Mouse (Mus musculus) midbrain, embryonic 16.5 days (tissue): ENCODE results near the gene Prps1. TPM values are rescaled to one million over a fixed set of nuclear protein-coding genes. Genes with fewer than 3 reads are reported as not detected.
A peak's percentile ranks its signal among the peaks of the same experiment; 100 is the strongest.

Experiments used
- ATAC-seq: fragments of 200-750 bp; cut with Nextera tagmentation; 2 replicates; pipeline ENCODE4 v1.8.0; 2017; ENCODE audit warnings: moderate TSS enrichment
- H3K27ac ChIP-seq: fragments of 300-500 bp; sonication (generic); 2 replicates; pipeline ENCODE4 v1.5.1; 2014; ENCODE audit warnings: mild to moderate bottlenecking, low read length, mixed read lengths
- H3K27me3 ChIP-seq: fragments of 300-500 bp; sonication (generic); 2 replicates; pipeline ENCODE4 v1.6.1; 2014; ENCODE audit warnings: low read depth, low read length, mixed read lengths; ENCODE audit not compliant: control insufficient read depth, insufficient read depth
- H3K36me3 ChIP-seq: fragments of 300-500 bp; sonication (generic); 2 replicates; pipeline ENCODE4 v1.6.1; 2014; ENCODE audit warnings: mild to moderate bottlenecking, low read length, moderate library complexity, mixed read lengths; ENCODE audit not compliant: control insufficient read depth, insufficient read depth
- H3K4me1 ChIP-seq: fragments of 300-500 bp; sonication (generic); 2 replicates; pipeline ENCODE4 v1.6.1; 2014; ENCODE audit warnings: mild to moderate bottlenecking, low read length, mixed read lengths; ENCODE audit not compliant: control insufficient read depth, insufficient read depth
- H3K4me2 ChIP-seq: fragments of 300-500 bp; sonication (generic); 2 replicates; pipeline ENCODE4 v1.6.1; 2014; ENCODE audit warnings: mild to moderate bottlenecking, low read length, mixed read lengths
- H3K4me3 ChIP-seq: fragments of 300-500 bp; sonication (generic); 2 replicates; pipeline ENCODE4 v1.5.1; 2014; ENCODE audit warnings: low read depth, mild to moderate bottlenecking, low read length, moderate library complexity, mixed read lengths
- H3K9ac ChIP-seq: fragments of 300-500 bp; sonication (generic); 2 replicates; pipeline ENCODE4 v1.6.1; 2014; ENCODE audit warnings: low read depth, low read length, mixed read lengths
- H3K9me3 ChIP-seq: fragments of 300-500 bp; sonication (generic); replicated peaks from 2 replicates; pipeline ENCODE4 v1.6.1; 2014; ENCODE audit warnings: mild to moderate bottlenecking, low read length, mixed read lengths; ENCODE audit not compliant: control insufficient read depth, poor library complexity, severe bottlenecking
- WGBS: fragments of 180-500 bp; shearing (Covaris S2); extraction: QIAGEN DNeasy Blood & Tissue Kit; methylation state at CpG from one replicate; pipeline ENCODE4 v1.1.7; 2014; 5-methylcytosine and 5-hydroxymethylcytosine counted together
- polyA plus RNA-seq: library from polyadenylated mRNA; unstranded; fragments of >200 nt; fragmentation: Nextera tagmentation; extraction: Ambion mirVana; gene quantifications from 2 replicates; pipeline ENCODE4 v1.2.1, GENCODE M21; 2015

Prps1 gene
- polyA plus RNA-seq, 1 experiment from 2014 or later: 94.6 TPM

- WGBS: 69% methylated on average over 13 of the region's 13 CpGs
- H3K4me3 ChIP-seq: no peak overlapping the region
- no peaks in the 10 kb centered on the region for H3K36me3 ChIP-seq
- H3K27me3 ChIP-seq: no peaks in the 10 kb centered on the region; the same call in 1 of the 2 replicates
- H3K27ac ChIP-seq: no peak overlapping the region
- H3K9me3 ChIP-seq: no peaks in the 10 kb centered on the region
- H3K4me1 ChIP-seq: no peaks in the 10 kb centered on the region
- H3K9ac ChIP-seq: no peak overlapping the region
- no peak overlapping the region for H3K4me2 ChIP-seq
- ATAC-seq: no peak
Observed at GRCm38 (mm10) chrX:140445551-140445950, 10.9 kb upstream of the Prps1 start.

GRCm38 (mm10) chrX:140450071-140450470 is 6.3 kb upstream of the Prps1 start:
- H3K4me3 ChIP-seq: no peak overlapping the region
- H3K4me1 ChIP-seq: no peaks in the 10 kb centered on the region
- 83% methylated on average over 3 of the region's 3 CpGs for WGBS
- H3K9ac ChIP-seq: no peak overlapping the region
- ATAC-seq: no peak
- no peaks in the 10 kb centered on the region; the same call in 1 of the 2 replicates for H3K27me3 ChIP-seq
- H3K9me3 ChIP-seq: no peaks in the 10 kb centered on the region
- H3K36me3 ChIP-seq: no peaks in the 10 kb centered on the region
- H3K27ac ChIP-seq: no peak overlapping the region
- no peak overlapping the region for H3K4me2 ChIP-seq

- peak overlapping the region; percentile 64 for H3K27ac ChIP-seq
- 18% methylated on average over 39 of the region's 39 CpGs for WGBS
- peak overlapping the region; percentile 69 for H3K9ac ChIP-seq
- no peaks in the 10 kb centered on the region for H3K9me3 ChIP-seq
- peak; percentile 68 for ATAC-seq
- H3K27me3 ChIP-seq: no peaks in the 10 kb centered on the region
- no peaks in the 10 kb centered on the region for H3K4me1 ChIP-seq
- H3K4me2 ChIP-seq: peak overlapping the region; percentile 53
- no peaks in the 10 kb centered on the region for H3K36me3 ChIP-seq
- peak overlapping the region; percentile 59 for H3K4me3 ChIP-seq
Observed at GRCm38 (mm10) chrX:140456751-140457491, 508 bp downstream of the Prps1 start.

GRCm38 (mm10) chrX:140457502-140457901 is 1.1 kb downstream of the Prps1 start:
- ATAC-seq: peak; percentile 15; the same call in 1 of the 2 replicates
- 0 out of 2 replicates have a peak overlapping the region, but pooled peaks have one; percentile 64 for H3K27ac ChIP-seq

GRCm38 (mm10) chrX:140478231-140478630 is 21.8 kb downstream of the Prps1 start:
- ATAC-seq: no peak

More at GRCm38 (mm10) chrX:140457502-140457901, 1.1 kb downstream of the Prps1 start:
- Histone ChIP-seq H3K4me3 (peak overlapping the region; percentile 59), H3K9me3 (no peaks in the 10 kb centered on the region), H3K9ac (peak overlapping the region; percentile 69), H3K4me1 (no peaks in the 10 kb centered on the region), H3K27me3 (no peaks in the 10 kb centered on the region), H3K36me3 (no peaks in the 10 kb centered on the region), H3K4me2 (peak overlapping the region; percentile 53)
- 23% methylated on average over 12 of the region's 12 CpGs for WGBS

GRCm38 (mm10) chrX:140479171-140479570 is 22.8 kb downstream of the Prps1 start:
- 46% methylated on average over 5 of the region's 5 CpGs for WGBS
- Histone ChIP-seq H3K27me3 (peaks cover 2% of the 10 kb centered on the region; the same call in 1 of the 2 replicates), H3K36me3 (no peaks in the 10 kb centered on the region), H3K4me1 (no peaks in the 10 kb centered on the region), H3K4me3 (no peak overlapping the region), H3K9ac (no peak overlapping the region), H3K9me3 (no peaks in the 10 kb centered on the region), H3K4me2 (no peak overlapping the region), H3K27ac (no peak overlapping the region)
- ATAC-seq: no peak

More at GRCm38 (mm10) chrX:140478231-140478630, 21.8 kb downstream of the Prps1 start:
- Histone ChIP-seq H3K27me3 (peaks cover 2% of the 10 kb centered on the region; the same call in 1 of the 2 replicates), H3K27ac (no peak overlapping the region), H3K4me3 (no peak overlapping the region), H3K36me3 (no peaks in the 10 kb centered on the region), H3K9me3 (no peaks in the 10 kb centered on the region), H3K4me2 (no peak overlapping the region), H3K4me1 (no peaks in the 10 kb centered on the region), H3K9ac (no peak overlapping the region)
- 97% methylated on average over 6 of the region's 6 CpGs for WGBS

GRCm38 (mm10) chrX:140489174-140489573 is 32.8 kb downstream of the Prps1 start:
- H3K27me3 ChIP-seq: peaks cover 8% of the 10 kb centered on the region; the same call in 1 of the 2 replicates
- H3K36me3 ChIP-seq: no peaks in the 10 kb centered on the region
- ATAC-seq: no peak
- no peaks in the 10 kb centered on the region for H3K9me3 ChIP-seq
- H3K27ac ChIP-seq: no peak overlapping the region
- no peak overlapping the region for H3K4me3 ChIP-seq
- no peaks in the 10 kb centered on the region for H3K4me1 ChIP-seq
- H3K4me2 ChIP-seq: no peak overlapping the region
- no peak overlapping the region for H3K9ac ChIP-seq
- 94% methylated on average over 1 of the region's 1 CpGs for WGBS

- no peaks in the 10 kb centered on the region for H3K36me3 ChIP-seq
- 90% methylated on average over 3 of the region's 3 CpGs for WGBS
- no peak for ATAC-seq
- no peak overlapping the region for H3K4me2 ChIP-seq
- no peak overlapping the region for H3K9ac ChIP-seq
- H3K4me1 ChIP-seq: no peaks in the 10 kb centered on the region
- no peaks in the 10 kb centered on the region for H3K9me3 ChIP-seq
- H3K27ac ChIP-seq: no peak overlapping the region
- no peak overlapping the region for H3K4me3 ChIP-seq
- peaks cover 8% of the 10 kb centered on the region; the same call in 1 of the 2 replicates for H3K27me3 ChIP-seq
Observed at GRCm38 (mm10) chrX:140490203-140490602, 33.8 kb downstream of the Prps1 start.

- Histone ChIP-seq H3K9me3 (no peaks in the 10 kb centered on the region), H3K36me3 (no peaks in the 10 kb centered on the region), H3K27ac (no peak overlapping the region), H3K9ac (no peak overlapping the region), H3K4me1 (no peaks in the 10 kb centered on the region), H3K4me2 (no peak overlapping the region), H3K27me3 (peaks cover 8% of the 10 kb centered on the region; the same call in 1 of the 2 replicates), H3K4me3 (no peak overlapping the region)
- 53% methylated on average over 10 of the region's 10 CpGs for WGBS
- ATAC-seq: no peak
Observed at GRCm38 (mm10) chrX:140491884-140492571, 35.6 kb downstream of the Prps1 start.
